Mouse (Mus musculus) testis, postnatal 14 days (tissue): ENCODE data around the gene Dnase1l3.

ENCODE experiments used
- DNase-seq: peaks from one replicate; pipeline ENCODE4 v3.0.0; 2021; ENCODE audit warnings: low spot score

The Dnase1l3 gene

GRCm38 (mm10) chr14:7994271-7994767 lies at the start of gene Dnase1l3:
Gene Dnase1l3 (minus strand): TSS chr14:7994573.
- DNase-seq, result no peak

GRCm38 (mm10) chr14:8042577-8042976 lies 48.2 kb upstream of the Dnase1l3 start:
- DNase-seq, result no peak

DNA sequence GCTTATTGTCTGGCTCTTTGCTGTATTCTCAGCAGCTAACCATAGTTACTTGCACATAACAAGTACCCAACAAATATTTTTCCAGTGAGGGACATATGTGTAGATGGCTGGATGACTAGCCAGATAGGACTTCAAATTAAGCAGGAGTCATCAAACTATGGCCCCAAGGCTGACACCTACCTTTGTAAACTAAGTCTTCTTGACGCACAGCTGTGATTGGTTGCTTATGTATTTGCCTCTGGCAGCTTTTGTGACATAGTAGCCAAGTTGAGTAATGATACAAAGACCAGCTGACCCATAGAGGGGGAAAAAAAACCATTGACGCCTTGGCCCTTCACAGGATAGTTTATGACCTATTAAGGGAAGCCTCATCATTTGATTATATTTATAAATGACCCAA lies 47.7 kb upstream of the Dnase1l3 start:
- no peak for DNase-seq

DNA sequence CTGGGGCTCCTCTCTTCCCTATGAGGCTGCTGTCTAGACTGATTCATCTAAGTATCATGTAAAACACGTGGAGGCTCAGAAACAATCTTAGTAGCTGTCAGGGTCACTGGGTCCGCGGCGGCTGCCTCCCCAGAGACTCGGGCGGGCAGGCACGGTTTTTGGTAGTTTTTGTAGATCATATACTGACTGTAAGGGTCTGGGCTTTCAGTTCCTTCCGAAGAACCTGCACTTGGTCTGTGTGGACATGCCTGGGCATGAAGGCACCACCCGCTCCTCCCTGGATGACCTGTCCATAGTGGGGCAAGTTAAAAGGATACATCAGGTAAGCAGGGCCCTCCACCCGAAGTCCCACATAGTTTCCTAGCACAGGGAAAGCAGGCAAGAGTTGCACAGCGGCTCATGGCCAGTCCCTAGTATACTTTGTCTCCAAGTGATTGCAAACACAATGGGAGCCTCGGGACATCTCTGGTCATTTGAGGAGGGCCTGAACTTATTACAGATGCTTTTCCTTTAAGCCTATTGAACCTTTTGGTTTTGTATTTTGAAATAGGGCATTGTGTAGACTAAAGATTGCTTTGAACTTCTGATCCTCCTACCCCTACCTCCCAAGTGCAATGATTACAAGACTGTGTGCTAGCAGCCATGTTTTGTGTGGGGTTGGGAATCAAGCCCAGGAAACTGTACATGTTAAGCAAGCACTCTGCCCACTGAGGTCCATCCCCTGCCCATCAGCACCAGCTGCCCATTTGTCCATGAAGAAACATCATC lies 46.7 kb upstream of the Dnase1l3 start:
- DNase-seq, result no peak

DNA sequence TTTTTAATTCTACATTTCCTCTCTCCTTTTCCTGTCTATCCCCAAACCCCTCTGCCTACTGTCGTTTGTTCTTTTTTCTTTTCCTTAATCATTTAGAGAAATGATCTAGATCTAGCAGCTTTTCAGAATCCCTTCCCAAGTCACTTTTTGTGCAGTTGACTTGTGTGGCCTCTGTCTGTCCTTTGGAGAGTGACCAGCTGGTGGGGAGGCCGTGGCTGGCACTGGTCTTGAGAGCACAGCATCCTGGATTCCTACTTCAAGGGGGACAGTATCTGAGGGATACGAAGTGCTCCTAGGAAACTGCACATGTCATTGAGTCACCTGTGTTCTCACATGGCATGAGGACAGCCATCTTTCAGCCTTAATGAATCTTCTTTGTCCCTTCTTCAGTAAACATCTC lies 45.8 kb upstream of the Dnase1l3 start:
- no peak for DNase-seq

DNA sequence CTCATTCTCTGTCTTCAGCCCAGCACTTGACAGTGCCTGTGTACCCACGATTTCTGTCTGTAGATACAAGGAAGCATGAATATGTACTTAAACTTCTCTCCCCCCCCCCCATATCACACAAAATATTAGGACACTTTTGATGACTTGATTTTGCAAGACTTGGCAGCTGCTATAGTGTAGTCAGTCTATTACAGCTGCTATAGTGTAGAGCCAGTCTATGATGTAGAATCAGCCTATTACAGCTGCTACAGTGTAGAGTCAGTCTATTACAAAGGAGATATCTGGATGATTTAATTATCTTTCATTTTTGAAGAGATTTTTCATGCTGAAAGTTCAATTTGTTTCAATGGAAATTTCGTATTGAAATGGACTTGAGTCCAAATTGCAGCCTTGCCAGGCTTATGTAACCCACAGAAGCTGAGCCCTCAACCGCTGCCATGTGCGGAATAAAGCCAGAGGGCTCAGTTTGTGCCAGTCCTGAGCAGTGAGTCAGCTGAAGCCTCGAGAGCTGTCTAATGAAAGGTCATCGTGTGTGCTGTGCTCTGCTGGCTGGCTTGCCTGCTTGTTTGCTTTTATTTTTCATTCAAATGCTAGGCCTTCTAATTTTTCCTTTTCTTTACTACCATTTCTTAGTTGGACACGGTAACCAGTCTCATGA lies 44.5 kb upstream of the Dnase1l3 start:
- DNase-seq, result no peak

DNA sequence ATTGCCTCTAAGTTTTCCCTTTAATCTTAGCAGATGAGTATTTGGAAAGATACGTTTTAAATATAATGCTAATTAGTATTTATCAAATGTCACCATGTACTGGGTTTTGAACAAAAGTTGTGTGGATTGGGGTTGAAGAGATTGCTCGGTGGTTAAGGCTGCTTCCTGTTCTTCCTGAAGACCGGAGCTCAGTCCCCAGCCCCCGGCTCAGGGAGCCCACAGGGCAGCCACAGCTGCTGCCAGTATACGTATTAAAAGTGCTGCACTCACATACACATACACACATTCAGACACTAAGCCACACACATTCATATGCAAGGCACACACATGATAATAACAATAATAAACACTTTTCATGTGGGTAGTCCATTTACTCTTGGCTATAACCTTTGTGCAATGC lies 43.8 kb upstream of the Dnase1l3 start:
- no peak for DNase-seq

DNA sequence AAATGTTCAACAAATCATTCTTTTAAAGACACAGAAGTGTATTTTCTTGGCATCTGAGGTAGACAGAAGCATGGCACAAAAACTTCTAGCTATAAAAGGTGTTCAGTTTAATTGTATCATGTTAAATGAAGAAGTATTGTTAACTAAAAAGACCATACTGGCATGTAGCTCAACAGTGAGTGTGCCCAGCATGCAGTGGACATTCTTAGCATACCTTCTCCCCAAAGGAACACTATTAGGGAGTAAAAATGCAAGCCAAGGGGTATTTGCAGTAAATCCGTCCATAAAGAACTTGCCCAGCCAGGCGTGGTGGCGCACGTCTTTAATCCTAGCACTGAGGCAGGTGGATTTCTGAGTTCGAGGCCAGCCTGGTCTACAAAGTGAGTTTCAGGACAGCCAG lies 42.0 kb upstream of the Dnase1l3 start:
- no peak for DNase-seq

DNA sequence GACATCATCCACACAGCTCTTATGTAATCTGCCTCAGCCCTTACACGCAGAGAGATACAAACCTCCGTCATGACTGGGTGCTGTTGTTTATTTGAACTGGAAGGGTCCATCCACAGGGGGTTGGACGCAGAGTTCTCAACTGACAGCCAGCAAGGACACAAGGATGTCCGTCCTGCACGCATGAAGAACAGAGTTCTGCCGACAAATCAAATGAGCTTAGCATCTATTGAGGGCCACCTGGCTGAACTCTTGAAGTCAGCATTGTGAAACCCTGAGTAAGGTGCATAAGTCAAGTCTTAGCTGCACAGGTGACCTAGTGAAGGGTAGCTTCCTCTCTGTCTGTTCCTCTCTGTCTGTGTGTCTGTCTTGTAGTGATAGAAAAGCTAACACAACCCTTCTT lies 41.6 kb upstream of the Dnase1l3 start:
- DNase-seq, result no peak

DNA sequence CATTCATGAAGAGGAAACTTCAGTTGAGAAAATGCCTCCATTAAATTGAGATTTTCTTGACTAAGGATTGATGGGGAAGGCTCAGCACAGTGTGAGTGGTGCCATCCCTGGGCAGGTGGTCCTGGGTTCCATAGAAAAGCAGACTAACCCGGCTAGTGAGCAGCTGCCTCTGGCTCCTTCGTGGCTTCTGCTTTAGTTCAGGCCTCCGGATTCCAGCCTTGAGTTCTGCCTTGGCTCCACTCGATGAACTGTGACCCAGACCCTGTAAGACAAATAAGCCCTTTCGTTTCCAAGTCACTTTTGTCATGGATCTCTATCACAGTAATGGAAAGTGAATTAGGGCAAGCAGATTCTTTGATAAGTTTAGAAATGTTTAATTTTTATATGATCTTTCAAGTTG lies 40.2 kb upstream of the Dnase1l3 start:
- no peak for DNase-seq

DNA sequence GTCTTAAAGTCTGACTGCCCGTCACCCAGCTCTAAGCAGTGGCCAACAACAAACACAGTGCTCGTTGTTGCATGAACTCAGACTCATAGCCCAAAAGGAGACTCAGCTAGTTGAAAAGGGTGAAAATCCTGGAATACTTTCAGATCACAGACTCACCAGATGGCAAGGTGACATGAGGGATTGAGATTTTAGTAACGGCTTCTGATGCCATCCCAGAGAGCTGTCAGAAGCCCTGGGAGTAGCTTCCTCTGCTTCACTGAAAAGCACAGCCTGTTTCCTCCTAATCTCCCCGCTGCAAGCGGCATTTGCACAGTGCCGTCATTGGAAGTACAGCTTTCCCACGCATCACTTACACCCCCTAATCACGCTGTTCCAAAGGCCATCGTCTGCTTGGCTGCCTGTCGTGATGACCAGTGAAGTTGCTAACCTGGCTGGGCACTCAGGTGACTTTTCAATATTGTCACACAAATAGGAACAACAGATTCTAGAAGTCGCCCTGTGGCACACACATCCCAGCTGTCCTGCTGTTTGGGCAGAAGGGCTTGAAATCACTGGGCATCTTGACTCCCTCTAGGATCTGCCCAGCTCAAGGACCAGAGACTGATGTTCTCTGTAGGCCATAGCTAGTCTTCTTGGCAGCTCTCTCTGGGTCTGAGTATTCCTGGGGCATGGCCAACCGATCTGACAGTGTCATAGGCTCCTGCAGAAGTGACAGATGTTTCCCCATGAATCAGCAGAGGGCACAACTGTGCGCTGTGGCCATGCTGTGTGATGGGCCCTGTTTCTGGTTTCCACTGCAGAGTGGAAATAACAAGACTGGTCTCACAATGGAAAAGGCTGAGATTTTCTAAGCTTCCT lies 37.9 kb upstream of the Dnase1l3 start:
- DNase-seq, result no peak

DNA sequence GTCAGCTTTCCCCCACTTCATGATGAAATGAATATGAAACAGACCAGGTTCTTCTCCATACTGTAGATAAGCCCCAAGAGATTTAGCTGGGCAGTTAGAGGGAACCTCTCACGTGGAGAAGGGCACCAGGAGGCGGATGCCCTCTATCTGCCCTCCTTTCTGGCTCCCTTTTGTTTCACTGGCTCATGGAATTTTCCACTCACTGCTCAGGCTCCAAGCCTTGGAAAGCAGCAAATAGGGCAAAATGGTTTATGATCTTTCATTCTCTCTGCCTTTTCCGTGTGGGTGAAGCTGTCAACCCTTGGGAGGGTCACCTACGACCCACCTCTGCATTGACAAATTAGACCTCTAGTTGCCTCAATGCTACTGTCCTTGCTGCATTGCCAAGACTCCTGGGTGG lies 36.2 kb upstream of the Dnase1l3 start:
- DNase-seq, result no peak

GRCm38 (mm10) chr14:8029752-8030151 lies 35.4 kb upstream of the Dnase1l3 start:
- no peak for DNase-seq

- DNase-seq, result no peak
Observed at GRCm38 (mm10) chr14:8028086-8028485, 33.7 kb upstream of the Dnase1l3 start.

DNA sequence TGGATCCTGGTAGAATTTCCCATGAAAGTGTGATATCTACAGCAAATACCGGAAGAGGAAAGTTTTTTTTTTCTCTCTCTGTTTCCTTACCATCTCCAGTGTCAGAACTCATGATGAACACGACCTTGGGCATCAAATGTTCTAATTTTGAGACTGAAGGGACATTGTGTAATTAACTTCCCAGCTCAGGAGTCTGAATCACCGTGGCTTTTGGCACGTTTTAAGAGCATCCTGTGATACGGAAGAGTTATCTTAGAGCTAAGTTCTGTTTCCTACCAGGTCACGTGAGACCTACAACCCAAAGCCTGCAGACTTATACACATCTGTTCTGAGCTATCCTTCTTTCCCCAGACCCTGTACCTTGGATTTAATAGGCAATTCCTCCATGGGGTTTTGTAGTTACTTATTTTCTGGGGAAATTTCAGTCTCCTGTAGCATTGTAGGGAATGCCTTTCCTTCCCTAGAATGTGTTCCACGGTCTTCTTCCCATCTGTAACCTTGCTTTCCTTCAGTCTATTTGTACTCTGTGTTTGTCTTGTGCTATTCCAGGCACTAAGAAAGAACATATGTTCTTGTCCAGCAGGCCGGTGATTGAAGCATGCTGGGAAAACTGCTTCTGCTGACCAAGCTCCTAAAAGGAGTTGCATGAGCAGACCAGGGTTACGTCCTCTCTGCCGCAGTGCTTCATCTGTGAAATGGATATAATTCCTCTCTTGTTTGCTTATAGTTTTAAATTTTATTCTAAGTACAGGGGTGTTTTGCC lies 32.6 kb upstream of the Dnase1l3 start:
- no peak for DNase-seq

DNA sequence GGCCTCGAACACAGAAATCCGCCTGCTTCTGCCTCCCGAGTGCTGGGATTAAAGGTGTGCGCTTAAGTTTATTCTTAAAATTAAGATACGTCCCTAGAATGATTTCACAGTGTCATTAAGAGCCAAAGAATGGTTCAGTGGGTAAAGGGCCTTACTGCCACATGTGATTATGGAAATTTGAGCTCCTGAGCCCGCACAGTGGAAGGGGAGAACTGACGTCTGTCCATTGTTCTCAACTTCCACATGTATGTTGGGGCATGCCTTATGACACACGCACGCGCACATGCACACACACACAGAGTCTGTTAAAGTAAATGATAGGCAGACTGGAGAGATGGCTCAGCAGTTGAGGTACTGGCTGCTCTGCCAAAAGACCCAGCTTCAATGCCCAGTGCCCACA lies 30.6 kb upstream of the Dnase1l3 start:
- DNase-seq, result no peak

DNA sequence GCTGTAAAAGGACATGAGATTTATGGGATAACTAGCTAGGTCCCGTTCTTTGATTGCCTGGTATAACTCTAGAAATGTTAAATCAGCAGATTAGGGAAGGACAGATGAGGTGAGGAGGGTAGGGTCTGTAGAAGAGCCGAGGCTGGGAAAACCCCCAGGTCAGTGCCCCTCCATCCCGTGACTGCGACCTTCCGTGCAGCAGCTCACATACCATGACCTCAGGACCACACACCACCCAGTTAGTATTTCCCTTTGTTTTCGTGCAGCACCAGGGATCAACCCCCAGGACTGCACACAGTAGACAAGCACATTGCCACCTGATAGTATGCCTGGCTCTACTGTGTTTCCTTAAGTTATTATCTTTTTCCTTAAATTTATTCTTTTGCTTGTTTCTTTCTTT lies 30.1 kb upstream of the Dnase1l3 start:
- DNase-seq, result no peak

DNA sequence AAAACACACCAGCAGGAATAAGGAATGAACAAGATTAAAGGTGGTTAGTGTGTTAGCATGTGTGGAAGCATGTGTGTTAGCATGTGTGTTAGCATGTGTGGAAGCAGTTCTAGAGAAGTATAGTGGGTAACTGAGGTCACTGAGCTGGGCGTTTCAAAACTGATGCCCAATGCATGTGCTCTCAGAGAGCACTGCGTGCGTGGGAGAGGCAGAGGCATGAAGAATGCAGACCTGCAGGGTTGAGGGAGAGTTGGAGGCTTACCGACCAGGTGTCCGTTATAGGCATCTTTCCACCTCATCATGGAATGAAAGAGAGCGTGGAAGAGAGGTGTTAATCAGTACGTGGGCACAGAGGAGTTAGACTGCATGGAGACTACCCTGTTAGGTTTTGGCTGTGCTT lies 26.2 kb upstream of the Dnase1l3 start:
- no peak for DNase-seq

DNA sequence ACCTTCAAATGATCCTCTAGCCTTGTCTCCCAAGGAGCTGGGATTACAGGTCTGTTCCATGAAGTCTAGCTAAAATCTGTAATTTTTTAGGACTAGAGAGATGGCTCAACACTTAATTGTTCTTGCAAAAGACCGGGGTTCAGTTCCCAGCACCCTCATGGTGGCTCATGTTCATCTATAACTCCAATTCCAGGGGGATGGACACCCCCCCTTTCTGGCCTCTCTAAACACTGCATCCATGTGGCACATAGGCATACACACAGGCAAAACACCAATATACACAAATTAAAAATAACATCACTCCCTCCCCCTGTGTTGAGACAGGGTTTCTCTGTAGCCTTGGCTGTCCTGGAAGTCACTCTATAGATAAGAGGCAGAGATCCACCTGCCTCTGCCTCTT lies 25.6 kb upstream of the Dnase1l3 start:
- DNase-seq, result no peak

DNA sequence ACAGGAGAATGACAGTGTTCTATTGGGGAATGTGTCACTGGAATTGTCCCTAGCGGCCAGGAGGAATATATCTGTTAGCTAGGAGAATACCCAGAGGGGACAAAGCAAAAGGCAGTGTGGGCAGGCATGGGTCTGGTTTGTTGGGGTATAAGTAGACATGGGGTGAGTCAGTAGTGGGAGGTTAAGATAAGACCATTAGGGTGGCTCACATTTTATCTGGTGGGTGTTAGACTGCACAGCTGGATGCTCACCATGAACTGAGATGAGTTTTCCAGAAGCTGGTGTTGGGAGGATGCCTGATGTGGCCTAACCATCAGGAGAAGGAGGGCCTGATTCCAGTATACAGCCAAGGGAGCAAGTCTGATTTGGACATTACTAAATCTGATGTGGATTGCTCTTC lies 22.6 kb upstream of the Dnase1l3 start:
- DNase-seq, result no peak

DNA sequence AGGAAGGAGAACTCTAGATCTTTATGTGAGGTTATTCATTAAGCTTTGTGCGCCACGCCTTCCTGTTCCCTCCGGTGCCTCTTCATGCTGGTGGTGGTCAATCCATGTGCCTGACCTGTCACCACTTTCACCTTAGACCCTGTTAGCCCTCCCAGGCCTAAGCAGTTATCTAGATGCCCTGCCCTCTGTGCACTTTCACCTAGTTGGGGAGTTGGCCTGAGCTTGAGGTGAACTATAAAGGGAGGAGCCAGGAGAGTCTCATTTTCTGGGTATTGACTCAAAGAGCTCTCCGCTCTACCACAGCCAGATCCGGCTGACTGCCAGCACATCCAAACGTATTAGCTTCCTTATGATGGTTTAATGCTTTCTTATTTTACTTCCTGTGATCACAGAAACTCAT lies 21.9 kb upstream of the Dnase1l3 start:
- no peak for DNase-seq

DNA sequence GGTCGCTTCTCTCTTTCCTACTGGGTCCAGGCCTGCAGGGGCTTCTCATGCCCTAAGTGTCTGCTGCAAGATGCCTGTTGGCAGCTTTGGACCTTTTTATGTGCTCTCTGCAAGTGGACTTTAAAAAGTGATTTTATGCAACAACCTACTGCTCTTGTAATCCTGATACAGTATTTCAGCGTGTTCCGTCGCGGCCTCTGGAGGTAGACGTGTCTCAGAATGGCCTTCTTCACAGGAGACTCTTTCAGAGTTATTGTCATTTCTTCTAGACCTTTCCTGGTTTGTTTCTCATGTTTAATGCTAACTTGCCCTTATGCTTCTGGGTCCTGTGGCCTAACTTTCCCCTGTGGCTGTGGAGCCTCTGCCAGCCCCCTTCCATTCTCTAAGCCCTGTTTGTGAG lies 21.4 kb upstream of the Dnase1l3 start:
- no peak for DNase-seq
